Mouse (Mus musculus) hindbrain, embryonic 16.5 days (tissue): ENCODE results near the gene Klhl41. TPM values are rescaled to one million over a fixed set of nuclear protein-coding genes. Genes with fewer than 3 reads are reported as not detected.
A peak's percentile ranks its signal among the peaks of the same experiment; 100 is the strongest.
"Not testable (repeated sequence)": the region's sequence is repeated elsewhere in the genome, so short reads cannot be mapped to it uniquely, and the experiment has no call there.

ENCODE experiments used
- ATAC-seq: fragments of 200-750 bp; cut with Nextera tagmentation; 2 replicates; pipeline ENCODE4 v1.8.0; 2017; ENCODE audit warnings: moderate TSS enrichment, moderate library complexity
- H3K27ac ChIP-seq: fragments of 300-500 bp; sonication (generic); 2 replicates; pipeline ENCODE4 v1.5.1; 2014; ENCODE audit warnings: low read depth, mild to moderate bottlenecking, control low read depth, low read length, moderate library complexity
- H3K27me3 ChIP-seq: fragments of 300-500 bp; sonication (generic); replicated peaks from 2 replicates; pipeline ENCODE4 v1.6.1; 2014; ENCODE audit warnings: low read length; ENCODE audit not compliant: control insufficient read depth, insufficient read depth
- H3K36me3 ChIP-seq: fragments of 300-500 bp; sonication (generic); 2 replicates; pipeline ENCODE4 v1.6.1; 2014; ENCODE audit warnings: mild to moderate bottlenecking, low read length, moderate library complexity, mixed read lengths; ENCODE audit not compliant: control insufficient read depth, insufficient read depth
- H3K4me1 ChIP-seq: fragments of 300-500 bp; sonication (generic); 2 replicates; pipeline ENCODE4 v1.6.1; 2014; ENCODE audit warnings: low read depth, low read length; ENCODE audit not compliant: control insufficient read depth, insufficient read depth
- H3K4me2 ChIP-seq: fragments of 300-500 bp; sonication (generic); 2 replicates; pipeline ENCODE4 v1.6.1; 2014; ENCODE audit warnings: mild to moderate bottlenecking, low read length, control low read depth, moderate library complexity
- H3K4me3 ChIP-seq: fragments of 300-500 bp; sonication (generic); 2 replicates; pipeline ENCODE4 v1.5.1; 2014; ENCODE audit warnings: mild to moderate bottlenecking, low read length, control low read depth, moderate library complexity
- H3K9ac ChIP-seq: fragments of 300-500 bp; sonication (generic); 2 replicates; pipeline ENCODE4 v1.6.1; 2014; ENCODE audit warnings: low read depth, mild to moderate bottlenecking, control low read depth, low read length, moderate library complexity
- H3K9me3 ChIP-seq: fragments of 300-500 bp; sonication (generic); 2 replicates; pipeline ENCODE4 v1.6.1; 2014; ENCODE audit warnings: mild to moderate bottlenecking, low read length, moderate library complexity; ENCODE audit not compliant: control insufficient read depth
- WGBS: fragments of 180-500 bp; shearing (Covaris S2); extraction: QIAGEN DNeasy Blood & Tissue Kit; methylation state at CpG from one replicate; pipeline ENCODE4 v1.1.7; 2014; 5-methylcytosine and 5-hydroxymethylcytosine counted together
- polyA plus RNA-seq: library from polyadenylated mRNA; unstranded; fragments of >200 nt; fragmentation: Nextera tagmentation; extraction: Ambion mirVana; gene quantifications from 2 replicates; pipeline ENCODE4 v1.2.1, GENCODE M21; 2015

Klhl41 gene
- polyA plus RNA-seq, 1 experiment from 2014 or later: 0.08 TPM

- ATAC-seq: no peak
- H3K4me1 ChIP-seq: no peaks in the 10 kb centered on the region
- H3K4me3 ChIP-seq: no peak overlapping the region
- 62% methylated on average over 2 of the region's 2 CpGs for WGBS
- no peak overlapping the region for H3K27ac ChIP-seq
- no peaks in the 10 kb centered on the region for H3K9me3 ChIP-seq
- no peak overlapping the region for H3K9ac ChIP-seq
- no peaks in the 10 kb centered on the region for H3K36me3 ChIP-seq
- H3K27me3 ChIP-seq: no peaks in the 10 kb centered on the region
- no peak overlapping the region for H3K4me2 ChIP-seq
These were observed 6.8 kb downstream of the Klhl41 start for GRCm38 (mm10) chr2:69676713-69677112.

GRCm38 (mm10) chr2:69677215-69677614, 7.3 kb downstream of the Klhl41 start:
- not testable (repeated sequence) for H3K4me1 ChIP-seq, H3K27me3 ChIP-seq, H3K4me3 ChIP-seq, H3K27ac ChIP-seq, H3K9me3 ChIP-seq, H3K36me3 ChIP-seq, H3K9ac ChIP-seq, ATAC-seq, H3K4me2 ChIP-seq
- 82% methylated on average over 2 of the region's 2 CpGs for WGBS

- no peak for ATAC-seq
- H3K9ac ChIP-seq: no peak overlapping the region
- H3K4me1 ChIP-seq: peaks cover 2% of the 10 kb centered on the region; the same call in 1 of the 2 replicates
- no peak overlapping the region for H3K4me3 ChIP-seq
- no peaks in the 10 kb centered on the region for H3K9me3 ChIP-seq
- no peak overlapping the region for H3K27ac ChIP-seq
- no peaks in the 10 kb centered on the region for H3K27me3 ChIP-seq
- 61% methylated on average over 6 of the region's 6 CpGs for WGBS
- H3K4me2 ChIP-seq: no peak overlapping the region
- H3K36me3 ChIP-seq: no peaks in the 10 kb centered on the region
These were observed 10.1 kb downstream of the Klhl41 start for GRCm38 (mm10) chr2:69679990-69680389.

GRCm38 (mm10) chr2:69681931-69682330, 12.0 kb downstream of the Klhl41 start:
- no peak for ATAC-seq
- no peaks in the 10 kb centered on the region for H3K9me3 ChIP-seq
- H3K36me3 ChIP-seq: peaks cover 7% of the 10 kb centered on the region; the same call in 1 of the 2 replicates
- H3K27ac ChIP-seq: no peak overlapping the region
- peaks cover 2% of the 10 kb centered on the region; the same call in 1 of the 2 replicates for H3K4me1 ChIP-seq
- no peak overlapping the region for H3K4me2 ChIP-seq
- H3K9ac ChIP-seq: no peak overlapping the region
- WGBS: 89% methylated on average over 4 of the region's 4 CpGs
- no peaks in the 10 kb centered on the region for H3K27me3 ChIP-seq
- no peak overlapping the region for H3K4me3 ChIP-seq

- Histone ChIP-seq H3K27ac (no peak overlapping the region), H3K4me3 (no peak overlapping the region), H3K9me3 (no peaks in the 10 kb centered on the region), H3K27me3 (no peaks in the 10 kb centered on the region), H3K9ac (no peak overlapping the region), H3K4me1 (peaks cover 2% of the 10 kb centered on the region; the same call in 1 of the 2 replicates), H3K36me3 (peaks cover 11% of the 10 kb centered on the region), H3K4me2 (peak overlapping the region; percentile 35)
- WGBS: 19% methylated on average over 13 of the region's 13 CpGs
- ATAC-seq: 0 out of 2 replicates have a peak, but pooled peaks have one; percentile 37
These were observed 13.3 kb downstream of the Klhl41 start for GRCm38 (mm10) chr2:69683036-69683805.

- no peak for ATAC-seq
- Histone ChIP-seq H3K4me2 (no peak overlapping the region), H3K4me3 (no peak overlapping the region), H3K9me3 (no peaks in the 10 kb centered on the region), H3K9ac (no peak overlapping the region), H3K4me1 (peaks cover 2% of the 10 kb centered on the region; the same call in 1 of the 2 replicates), H3K27me3 (no peaks in the 10 kb centered on the region), H3K27ac (no peak overlapping the region), H3K36me3 (peaks cover 13% of the 10 kb centered on the region)
- WGBS: 95% methylated on average over 3 of the region's 3 CpGs
These were observed 14.6 kb downstream of the Klhl41 start for GRCm38 (mm10) chr2:69684488-69684887.

GRCm38 (mm10) chr2:69690214-69690613, 20.3 kb downstream of the Klhl41 start:
- Histone ChIP-seq H3K4me1 (no peaks in the 10 kb centered on the region), H3K27me3 (no peaks in the 10 kb centered on the region), H3K9ac (no peak overlapping the region), H3K4me2 (no peak overlapping the region), H3K4me3 (no peak overlapping the region), H3K27ac (no peak overlapping the region), H3K9me3 (no peaks in the 10 kb centered on the region), H3K36me3 (peaks cover 35% of the 10 kb centered on the region)
- 96% methylated on average over 3 of the region's 3 CpGs for WGBS
- no peak for ATAC-seq

GRCm38 (mm10) chr2:69690843-69691242, 20.9 kb downstream of the Klhl41 start:
- Histone ChIP-seq H3K36me3 (peaks cover 35% of the 10 kb centered on the region), H3K27me3 (no peaks in the 10 kb centered on the region), H3K4me2 (no peak overlapping the region), H3K4me1 (no peaks in the 10 kb centered on the region), H3K4me3 (no peak overlapping the region), H3K27ac (no peak overlapping the region), H3K9ac (no peak overlapping the region), H3K9me3 (no peaks in the 10 kb centered on the region)
- WGBS: 94% methylated on average over 6 of the region's 6 CpGs
- no peak for ATAC-seq

GRCm38 (mm10) chr2:69693501-69693900, 23.6 kb downstream of the Klhl41 start:
- H3K4me1 ChIP-seq: no peaks in the 10 kb centered on the region
- H3K4me3 ChIP-seq: no peak overlapping the region
- no peak overlapping the region for H3K4me2 ChIP-seq
- peaks cover 28% of the 10 kb centered on the region for H3K36me3 ChIP-seq
- no peak overlapping the region for H3K9ac ChIP-seq
- no peak for ATAC-seq
- H3K27me3 ChIP-seq: no peaks in the 10 kb centered on the region
- no peaks in the 10 kb centered on the region for H3K9me3 ChIP-seq
- no peak overlapping the region for H3K27ac ChIP-seq
- WGBS: 96% methylated on average over 11 of the region's 11 CpGs
